Mouse (Mus musculus): ENCODE measurements around the gene Capn11. TPM values are rescaled to one million over a fixed set of nuclear protein-coding genes. Genes with fewer than 3 reads are reported as not detected.

Capn11 gene
- polyA plus RNA-seq, 1 experiment from 2014 or later, result 0.81 TPM

DNA sequence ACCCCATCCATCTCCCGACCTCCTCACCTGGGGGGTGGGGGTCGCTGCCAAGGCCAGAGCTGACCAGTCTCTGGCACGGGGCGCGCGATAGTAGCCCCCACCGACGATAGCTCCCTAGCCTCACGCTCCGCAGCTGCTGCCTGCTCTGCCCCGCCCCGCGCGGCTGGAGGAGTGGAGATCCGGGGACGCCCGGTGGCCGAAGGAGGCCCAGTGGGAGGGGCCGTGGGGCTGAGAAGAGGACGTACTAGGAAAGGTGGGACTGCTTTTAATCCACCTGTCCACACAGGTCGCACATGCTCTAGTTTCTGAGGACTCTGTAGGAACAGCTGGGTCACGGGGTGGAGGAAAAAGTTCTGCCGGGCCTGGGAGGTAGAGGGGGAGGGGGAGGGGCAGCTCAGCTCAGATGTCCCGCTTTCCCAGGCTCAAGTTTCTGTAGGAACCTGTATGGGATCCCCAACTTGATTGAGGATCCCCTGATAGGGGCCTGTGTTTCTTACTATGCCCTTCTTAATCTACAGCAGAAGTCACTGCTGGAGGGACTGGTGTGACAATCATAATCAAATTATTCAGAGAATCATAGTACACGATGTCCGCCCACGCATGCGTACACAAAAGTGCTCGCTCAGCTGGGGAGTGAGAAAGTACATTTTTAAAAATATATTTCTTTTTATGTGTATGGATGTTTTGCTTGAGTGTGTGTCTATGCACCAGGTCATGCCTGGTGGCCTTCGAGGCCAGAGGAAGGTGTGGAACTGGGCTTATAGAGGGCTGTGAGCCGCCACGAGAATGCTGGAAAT is 59.5 kb downstream of the Capn11 start, which contains the start of gene Slc29a1:
TSS of gene Slc29a1 (minus strand) at position 161 of the 797 bp plus-strand sequence.
- Histone ChIP-seq H3K4me3 (peak within 1 kb of the TSS; percentile 58), H3K4me1 (peaks cover 76% of the 10 kb centered on the region), H3K27me3 (replicated peaks; ENCODE audit: low read depth, poor library complexity, severe bottlenecking) (peaks cover 92% of the 10 kb centered on the region), H3K9me3 (no peaks in the 10 kb centered on the region), H3K36me3 (replicated peaks) (no peaks in the 10 kb centered on the region), H3K27ac (replicated peaks) (peak within 1 kb of the TSS; percentile 76)
- 12% methylated on average over 32 of the region's 32 CpGs for WGBS
- DNase-seq (ENCODE audit: low spot score), result peak; percentile 68

GRCm38 (mm10) chr17:45598891-45599290 is 60.2 kb downstream of the Capn11 start:
- Histone ChIP-seq H3K4me3 (peak overlapping the region; percentile 58), H3K36me3 (replicated peaks) (no peaks in the 10 kb centered on the region), H3K4me1 (peaks cover 84% of the 10 kb centered on the region), H3K27me3 (replicated peaks; ENCODE audit: low read depth, poor library complexity, severe bottlenecking) (peaks cover 99% of the 10 kb centered on the region), H3K9me3 (no peaks in the 10 kb centered on the region), H3K27ac (replicated peaks) (no peak overlapping the region)
- DNase-seq (ENCODE audit: low spot score), result no peak
- 56% methylated on average over 3 of the region's 3 CpGs for WGBS

DNA sequence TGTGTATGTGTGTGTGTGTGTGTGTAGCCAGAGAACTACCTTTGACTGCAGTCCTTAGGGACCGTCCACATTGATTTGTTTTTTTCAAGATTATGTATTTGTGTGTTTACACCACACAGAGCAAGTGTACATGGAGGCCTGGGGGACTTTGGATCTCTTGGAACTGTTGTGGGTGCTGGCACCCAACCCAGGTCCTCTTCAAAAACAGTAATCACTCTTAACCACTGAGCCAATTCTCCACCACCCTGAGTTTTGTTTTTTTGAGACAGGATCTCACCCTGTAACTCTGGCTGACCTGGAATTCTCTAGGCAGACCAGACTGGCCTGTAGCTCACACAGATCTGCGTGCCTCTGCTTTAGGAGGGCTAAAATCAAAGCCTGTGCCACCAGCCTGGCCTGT is 60.7 kb downstream of the Capn11 start:
- Histone ChIP-seq H3K4me3 (no peak overlapping the region), H3K36me3 (replicated peaks) (no peaks in the 10 kb centered on the region), H3K9me3 (no peaks in the 10 kb centered on the region), H3K27ac (replicated peaks) (no peak overlapping the region), H3K4me1 (peaks cover 89% of the 10 kb centered on the region), H3K27me3 (replicated peaks; ENCODE audit: low read depth, poor library complexity, severe bottlenecking) (peaks cover 99% of the 10 kb centered on the region)
- WGBS, result 92% methylated on average over 2 of the region's 2 CpGs
- no peak for DNase-seq (ENCODE audit: low spot score)

DNA sequence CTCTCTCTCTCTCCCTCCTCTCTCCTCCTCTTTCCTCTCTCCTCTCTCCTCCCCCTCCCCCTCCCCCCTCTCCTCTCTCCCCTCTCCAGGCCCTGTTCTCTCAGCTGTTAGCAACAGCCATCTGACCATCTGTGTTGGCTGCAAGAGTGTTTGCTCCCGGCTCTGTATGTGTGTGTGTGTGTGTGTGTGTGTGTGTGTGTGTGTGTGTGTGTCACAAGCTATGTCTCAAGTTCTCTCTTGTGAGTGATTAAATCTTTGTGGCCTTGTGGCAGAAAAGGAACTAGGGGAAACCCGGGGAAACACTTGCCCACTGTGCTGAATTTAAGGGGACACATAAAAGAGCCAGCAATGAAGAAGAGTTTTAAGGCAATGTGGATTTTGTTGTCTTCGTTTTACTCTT is 61.3 kb downstream of the Capn11 start:
- peaks cover 95% of the 10 kb centered on the region for H3K4me1 ChIP-seq
- H3K4me3 ChIP-seq, result no peak overlapping the region
- DNase-seq (ENCODE audit: low spot score), result peak; percentile 62
- H3K27me3 ChIP-seq (replicated peaks; ENCODE audit: low read depth, poor library complexity, severe bottlenecking), result peaks cover 99% of the 10 kb centered on the region
- H3K27ac ChIP-seq (replicated peaks), result no peak overlapping the region
- no peaks in the 10 kb centered on the region for H3K36me3 ChIP-seq (replicated peaks)
- H3K9me3 ChIP-seq, result no peaks in the 10 kb centered on the region
- 40% methylated on average over 3 of the region's 3 CpGs for WGBS

GRCm38 (mm10) chr17:45596631-45597396 is 62.3 kb downstream of the Capn11 start:
- Histone ChIP-seq H3K36me3 (replicated peaks) (no peaks in the 10 kb centered on the region), H3K27me3 (replicated peaks; ENCODE audit: low read depth, poor library complexity, severe bottlenecking) (peaks cover 98% of the 10 kb centered on the region), H3K27ac (replicated peaks) (peak overlapping the region; percentile 15; the same call in 1 of the 2 replicates), H3K4me3 (peak overlapping the region; percentile 68; the same call in 1 of the 2 replicates), H3K4me1 (peaks cover 98% of the 10 kb centered on the region), H3K9me3 (no peaks in the 10 kb centered on the region)
- 25% methylated on average over 11 of the region's 11 CpGs for WGBS
- peak; percentile 75 for DNase-seq (ENCODE audit: low spot score)

DNA sequence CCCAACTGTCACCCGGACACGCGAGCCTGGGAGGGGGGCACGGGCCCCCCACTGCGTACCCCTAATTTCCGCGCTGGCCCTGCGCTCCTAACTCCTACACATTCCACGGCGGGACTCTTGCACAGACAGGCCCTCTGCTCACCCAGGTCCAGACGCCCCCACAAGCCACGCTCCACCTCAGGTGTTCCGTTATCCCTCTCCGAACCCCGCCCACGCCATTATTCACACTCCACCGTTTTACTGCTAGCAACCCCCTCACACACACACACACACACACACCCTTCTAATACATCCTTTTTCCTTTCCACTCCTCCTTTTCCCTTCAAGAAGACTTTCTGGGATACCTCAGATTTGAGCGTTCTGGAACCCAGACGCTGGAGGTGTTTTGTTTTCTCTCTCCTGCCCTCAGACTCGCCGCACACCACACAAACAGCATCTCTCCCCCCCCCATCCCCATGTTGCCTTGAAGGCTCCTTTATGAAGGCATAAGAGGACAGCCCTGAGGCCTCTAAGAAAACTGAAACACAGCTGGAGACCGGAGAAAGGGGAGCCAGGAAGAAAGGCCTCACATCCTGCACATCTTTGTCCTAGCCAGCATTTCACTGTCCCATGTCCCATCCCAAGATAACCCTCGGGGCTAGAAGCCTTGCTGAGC is 63.3 kb downstream of the Capn11 start:
- H3K27me3 ChIP-seq (replicated peaks; ENCODE audit: low read depth, poor library complexity, severe bottlenecking), result peaks cover 90% of the 10 kb centered on the region
- DNase-seq (ENCODE audit: low spot score), result no peak

GRCm38 (mm10) chr17:45594881-45595735 is 64.0 kb downstream of the Capn11 start:
- peak overlapping the region; percentile 68 for H3K4me3 ChIP-seq
- no peaks in the 10 kb centered on the region for H3K9me3 ChIP-seq

More for the DNA sequence above, 63.3 kb downstream of the Capn11 start:
- 3% methylated on average over 23 of the region's 23 CpGs for WGBS
- peak overlapping the region; percentile 68 for H3K4me3 ChIP-seq
- H3K36me3 ChIP-seq (replicated peaks), result no peaks in the 10 kb centered on the region
- H3K27ac ChIP-seq (replicated peaks), result peak overlapping the region; percentile 79
- H3K4me1 ChIP-seq, result peaks cover 98% of the 10 kb centered on the region
- no peaks in the 10 kb centered on the region for H3K9me3 ChIP-seq

DNA sequence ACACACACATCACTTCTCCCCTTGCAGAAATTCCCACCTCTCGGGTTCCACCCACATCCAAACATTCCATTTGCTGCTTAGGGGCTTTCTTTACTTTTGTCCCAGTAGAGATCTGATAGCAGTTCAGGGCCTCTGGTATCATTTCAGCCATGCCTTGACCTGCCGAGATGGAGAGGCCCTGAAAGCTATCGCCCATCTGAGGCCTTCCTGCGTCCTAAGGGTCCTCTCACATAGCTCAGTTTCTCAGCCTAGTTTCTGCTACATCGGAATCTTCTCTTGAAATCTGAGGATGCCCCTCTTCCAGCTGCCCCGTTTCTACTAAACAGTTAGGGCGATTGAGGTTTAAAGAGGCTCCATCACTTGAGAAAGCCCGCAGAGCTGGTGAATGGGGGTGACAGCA is 64.9 kb downstream of the Capn11 start:
- H3K27me3 ChIP-seq (replicated peaks; ENCODE audit: low read depth, poor library complexity, severe bottlenecking), result peaks cover 73% of the 10 kb centered on the region
- H3K4me1 ChIP-seq, result peaks cover 92% of the 10 kb centered on the region
- DNase-seq (ENCODE audit: low spot score), result no peak
- no peaks in the 10 kb centered on the region for H3K9me3 ChIP-seq
- peak overlapping the region; percentile 79 for H3K27ac ChIP-seq (replicated peaks)
- H3K4me3 ChIP-seq, result peak overlapping the region; percentile 68
- peaks cover 10% of the 10 kb centered on the region for H3K36me3 ChIP-seq (replicated peaks)
- 39% methylated on average over 8 of the region's 8 CpGs for WGBS

More at GRCm38 (mm10) chr17:45594881-45595735, 64.0 kb downstream of the Capn11 start:
- Histone ChIP-seq H3K27me3 (replicated peaks; ENCODE audit: low read depth, poor library complexity, severe bottlenecking) (peaks cover 82% of the 10 kb centered on the region), H3K27ac (replicated peaks) (peak overlapping the region; percentile 79), H3K36me3 (replicated peaks) (peaks cover under 1% of the 10 kb centered on the region; the same call in 1 of the 2 replicates), H3K4me1 (peaks cover 98% of the 10 kb centered on the region)
- peak; percentile 86 for DNase-seq (ENCODE audit: low spot score)
- 1% methylated on average over 58 of the region's 58 CpGs for WGBS

DNA sequence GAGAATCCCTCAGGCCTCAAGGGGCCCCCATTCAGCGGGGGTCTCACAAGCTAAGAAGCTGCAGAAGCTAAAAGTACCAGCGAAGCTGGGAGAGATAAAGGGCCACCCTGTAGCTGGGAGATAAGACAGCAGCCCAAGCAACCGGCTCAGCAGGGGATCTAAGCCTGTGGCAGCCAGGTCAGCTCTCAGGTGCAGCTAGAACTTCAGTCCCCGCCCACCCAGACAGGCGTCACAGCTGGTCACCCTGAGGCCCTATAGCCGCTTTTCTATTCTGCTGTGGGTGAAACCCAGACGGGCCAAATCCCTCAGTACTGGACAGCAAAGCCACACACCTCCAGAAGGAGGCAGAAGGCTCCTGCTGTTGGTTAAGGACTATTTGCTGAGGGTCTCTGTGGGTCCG is 65.6 kb downstream of the Capn11 start:
- Histone ChIP-seq H3K4me3 (peak overlapping the region; percentile 68), H3K27ac (replicated peaks) (peak overlapping the region; percentile 53; the same call in 1 of the 2 replicates), H3K4me1 (peaks cover 86% of the 10 kb centered on the region), H3K27me3 (replicated peaks; ENCODE audit: low read depth, poor library complexity, severe bottlenecking) (peaks cover 66% of the 10 kb centered on the region), H3K36me3 (replicated peaks) (peaks cover 17% of the 10 kb centered on the region), H3K9me3 (no peaks in the 10 kb centered on the region)
- no peak for DNase-seq (ENCODE audit: low spot score)
- 11% methylated on average over 8 of the region's 8 CpGs for WGBS

DNA sequence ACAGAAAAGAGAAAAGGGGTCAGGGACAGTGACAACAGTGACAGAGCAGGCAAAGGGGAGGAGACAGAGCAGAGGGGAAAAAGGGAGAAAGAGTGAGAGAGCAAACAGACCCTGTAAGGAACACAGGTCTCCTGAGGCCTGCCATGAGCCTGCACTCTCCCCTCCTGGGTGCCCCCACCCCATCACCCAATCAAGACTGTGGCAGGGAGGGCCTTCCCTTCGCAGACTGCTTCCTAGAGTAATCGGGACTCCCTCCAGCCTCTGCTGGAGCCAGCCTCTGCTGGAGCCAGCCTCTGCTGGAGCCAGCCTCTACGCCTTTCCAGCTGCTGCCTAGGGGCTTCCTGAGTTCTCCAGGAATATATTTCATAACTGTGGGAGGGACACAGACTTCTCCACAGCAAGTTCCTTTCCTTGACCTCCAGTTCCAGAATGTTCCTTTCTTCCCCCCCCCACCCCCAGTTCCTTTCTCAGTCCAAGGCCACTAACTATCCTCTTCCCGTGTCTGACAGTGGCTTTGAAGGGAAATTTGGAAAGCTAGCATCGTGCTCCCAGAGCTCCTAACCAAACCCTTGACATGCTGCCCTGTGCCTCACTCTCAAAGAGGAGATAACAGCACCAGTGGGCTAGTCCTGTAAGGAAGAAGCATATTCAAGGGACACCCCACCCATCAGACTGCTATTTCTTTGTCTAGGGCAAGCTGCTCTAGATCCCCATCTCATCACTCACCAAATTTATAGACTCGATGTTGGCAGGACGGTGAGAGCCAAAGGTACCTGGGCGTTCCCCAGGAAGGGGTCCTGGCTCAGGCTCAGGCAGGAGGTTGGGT is 66.3 kb downstream of the Capn11 start:
- WGBS, result 42% methylated on average over 8 of the region's 8 CpGs
- Histone ChIP-seq H3K36me3 (replicated peaks) (peaks cover 23% of the 10 kb centered on the region), H3K27ac (replicated peaks) (peak overlapping the region; percentile 53), H3K27me3 (replicated peaks; ENCODE audit: low read depth, poor library complexity, severe bottlenecking) (peaks cover 59% of the 10 kb centered on the region), H3K4me1 (peaks cover 79% of the 10 kb centered on the region), H3K4me3 (peak overlapping the region; percentile 68), H3K9me3 (no peaks in the 10 kb centered on the region)
- DNase-seq (ENCODE audit: low spot score), result no peak

All from embryonic facial prominence, embryonic 10.5 days (tissue).